Mouse (Mus musculus) intestine, embryonic 15.5 days (tissue): ENCODE data around the gene Nanos1. TPM values are rescaled to one million over a fixed set of nuclear protein-coding genes. Genes with fewer than 3 reads are reported as not detected.

Experiments used
- ATAC-seq: fragments of 200-750 bp; cut with Nextera tagmentation; 2 replicates; pipeline ENCODE4 v1.8.0; 2017; ENCODE audit warnings: moderate TSS enrichment, moderate library complexity
- H3K27ac ChIP-seq: fragments of 300-500 bp; sonication (generic); 2 replicates; pipeline ENCODE4 v1.5.1; 2015; ENCODE audit warnings: mild to moderate bottlenecking, inconsistent platforms
- H3K27me3 ChIP-seq: fragments of 300-500 bp; sonication (generic); replicated peaks from 2 replicates; pipeline ENCODE4 v1.6.1; 2015; ENCODE audit warnings: inconsistent platforms
- H3K36me3 ChIP-seq: fragments of 300-500 bp; sonication (generic); 2 replicates; pipeline ENCODE4 v1.6.1; 2015; ENCODE audit warnings: inconsistent platforms
- H3K4me1 ChIP-seq: fragments of 300-500 bp; sonication (generic); replicated peaks from 2 replicates; pipeline ENCODE4 v1.6.1; 2015; ENCODE audit warnings: inconsistent platforms
- H3K4me2 ChIP-seq: fragments of 300-500 bp; sonication (generic); replicated peaks from 2 replicates; pipeline ENCODE4 v1.6.1; 2015; ENCODE audit warnings: mild to moderate bottlenecking, inconsistent platforms
- H3K4me3 ChIP-seq: fragments of 300-500 bp; sonication (generic); replicated peaks from 2 replicates; pipeline ENCODE4 v1.5.1; 2015; ENCODE audit warnings: inconsistent platforms
- H3K9ac ChIP-seq: fragments of 300-500 bp; sonication (generic); 2 replicates; pipeline ENCODE4 v1.6.1; 2015; ENCODE audit warnings: inconsistent platforms
- H3K9me3 ChIP-seq: fragments of 300-500 bp; sonication (generic); 2 replicates; pipeline ENCODE4 v1.6.1; 2016; ENCODE audit warnings: inconsistent platforms
- WGBS: fragments of 180-500 bp; shearing (Covaris S2); methylation state at CpG from one replicate; pipeline ENCODE4 v1.1.7; 2015; 5-methylcytosine and 5-hydroxymethylcytosine counted together
- polyA plus RNA-seq: library from polyadenylated mRNA; unstranded; fragments of >200 nt; fragmentation: Nextera tagmentation; extraction: Ambion mirVana; gene quantifications from 2 replicates; pipeline ENCODE4 v1.2.1, GENCODE M21; 2015

Gene Nanos1
- polyA plus RNA-seq, result 1.1 and 1.3 TPM in 2 replicates

- H3K36me3 ChIP-seq, result no peaks in the 10 kb centered on the region
- H3K9me3 ChIP-seq, result no peaks in the 10 kb centered on the region
- no peaks in the 10 kb centered on the region for H3K27me3 ChIP-seq
- peak within 1 kb of the TSS; percentile 66 for H3K27ac ChIP-seq
- H3K4me2 ChIP-seq, result peak within 1 kb of the TSS; percentile 100
- peak; percentile 94 for ATAC-seq
- H3K4me3 ChIP-seq, result peak within 1 kb of the TSS; percentile 77
- 0 out of 2 replicates have a peak, but pooled peaks cover 4% of the 10 kb centered on the region for H3K4me1 ChIP-seq
- H3K9ac ChIP-seq, result peak within 1 kb of the TSS; percentile 61
- under 1% methylated on average over 57 of the region's 58 CpGs for WGBS
These were observed at the start of gene Nanos1 for GRCm38 (mm10) chr19:60755438-60756191. TSS of gene Nanos1 (plus strand) at chr19:60755987.

GRCm38 (mm10) chr19:60709193-60709900 lies 46.4 kb upstream of the Nanos1 start:
- H3K27me3 ChIP-seq, result no peaks in the 10 kb centered on the region
- H3K36me3 ChIP-seq, result no peaks in the 10 kb centered on the region
- peak; percentile 31; the same call in 1 of the 2 replicates for ATAC-seq
- no peak overlapping the region for H3K4me3 ChIP-seq
- H3K4me1 ChIP-seq, result no peaks in the 10 kb centered on the region
- H3K9ac ChIP-seq, result no peak overlapping the region
- whole genome bisulfite sequencing, result 91% methylated on average over 4 of the region's 4 CpGs
- no peak overlapping the region for H3K27ac ChIP-seq
- H3K9me3 ChIP-seq, result no peaks in the 10 kb centered on the region
- H3K4me2 ChIP-seq, result no peak overlapping the region

- H3K4me1 ChIP-seq, result no peaks in the 10 kb centered on the region
- ATAC-seq, result no peak
- no peak overlapping the region for H3K4me3 ChIP-seq
- WGBS, result 47% methylated on average over 3 of the region's 3 CpGs
- no peaks in the 10 kb centered on the region for H3K27me3 ChIP-seq
- no peak overlapping the region for H3K4me2 ChIP-seq
- no peaks in the 10 kb centered on the region for H3K9me3 ChIP-seq
- H3K36me3 ChIP-seq, result no peaks in the 10 kb centered on the region
- H3K27ac ChIP-seq, result no peak overlapping the region
- no peak overlapping the region for H3K9ac ChIP-seq
These were observed 45.6 kb upstream of the Nanos1 start for GRCm38 (mm10) chr19:60710196-60710595.

- Histone ChIP-seq H3K27ac (no peak overlapping the region), H3K4me2 (no peak overlapping the region), H3K9ac (no peak overlapping the region), H3K36me3 (no peaks in the 10 kb centered on the region), H3K4me3 (no peak overlapping the region), H3K9me3 (no peaks in the 10 kb centered on the region), H3K27me3 (no peaks in the 10 kb centered on the region), H3K4me1 (no peaks in the 10 kb centered on the region)
- WGBS, result 72% methylated on average over 2 of the region's 2 CpGs
- ATAC-seq, result no peak
These were observed 43.2 kb upstream of the Nanos1 start for GRCm38 (mm10) chr19:60712577-60712976.

GRCm38 (mm10) chr19:60716381-60716780 lies 39.4 kb upstream of the Nanos1 start:
- no peak overlapping the region for H3K27ac ChIP-seq
- WGBS, result 88% methylated on average over 2 of the region's 2 CpGs
- H3K9ac ChIP-seq, result no peak overlapping the region
- ATAC-seq, result no peak
- no peaks in the 10 kb centered on the region for H3K4me1 ChIP-seq
- no peak overlapping the region for H3K4me3 ChIP-seq
- H3K4me2 ChIP-seq, result no peak overlapping the region
- no peaks in the 10 kb centered on the region for H3K27me3 ChIP-seq
- no peaks in the 10 kb centered on the region for H3K9me3 ChIP-seq
- H3K36me3 ChIP-seq, result no peaks in the 10 kb centered on the region

GRCm38 (mm10) chr19:60730281-60730852 lies 25.4 kb upstream of the Nanos1 start:
- no peak for ATAC-seq
- no peaks in the 10 kb centered on the region for H3K4me1 ChIP-seq
- 51% methylated on average over 2 of the region's 2 CpGs for WGBS
- H3K9ac ChIP-seq, result no peak overlapping the region
- H3K4me2 ChIP-seq, result no peak overlapping the region
- H3K36me3 ChIP-seq, result no peaks in the 10 kb centered on the region
- H3K4me3 ChIP-seq, result no peak overlapping the region
- no peaks in the 10 kb centered on the region for H3K9me3 ChIP-seq
- H3K27ac ChIP-seq, result no peak overlapping the region
- no peaks in the 10 kb centered on the region for H3K27me3 ChIP-seq

- Histone ChIP-seq H3K36me3 (no peaks in the 10 kb centered on the region), H3K9ac (no peak overlapping the region), H3K4me2 (no peak overlapping the region), H3K27me3 (no peaks in the 10 kb centered on the region), H3K9me3 (no peaks in the 10 kb centered on the region), H3K4me1 (no peaks in the 10 kb centered on the region), H3K27ac (no peak overlapping the region), H3K4me3 (no peak overlapping the region)
- 68% methylated on average over 1 of the region's 1 CpGs for WGBS
- no peak for ATAC-seq
These were observed 24.5 kb upstream of the Nanos1 start for GRCm38 (mm10) chr19:60731299-60731698.

GRCm38 (mm10) chr19:60731966-60732365 lies 23.8 kb upstream of the Nanos1 start:
- no peaks in the 10 kb centered on the region for H3K27me3 ChIP-seq

GRCm38 (mm10) chr19:60740560-60740959 lies 15.2 kb upstream of the Nanos1 start:
- H3K27ac ChIP-seq, result no peak overlapping the region
- no peaks in the 10 kb centered on the region for H3K9me3 ChIP-seq
- WGBS, result 49% methylated on average over 1 of the region's 1 CpGs
- no peaks in the 10 kb centered on the region for H3K36me3 ChIP-seq
- no peak for ATAC-seq
- H3K27me3 ChIP-seq, result no peaks in the 10 kb centered on the region
- H3K9ac ChIP-seq, result no peak overlapping the region
- H3K4me3 ChIP-seq, result no peak overlapping the region
- H3K4me1 ChIP-seq, result no peaks in the 10 kb centered on the region
- no peak overlapping the region for H3K4me2 ChIP-seq

More at GRCm38 (mm10) chr19:60731966-60732365, 23.8 kb upstream of the Nanos1 start:
- Histone ChIP-seq H3K9ac (no peak overlapping the region), H3K36me3 (no peaks in the 10 kb centered on the region), H3K4me2 (no peak overlapping the region), H3K27ac (no peak overlapping the region), H3K4me1 (no peaks in the 10 kb centered on the region), H3K4me3 (no peak overlapping the region), H3K9me3 (no peaks in the 10 kb centered on the region)
- 79% methylated on average over 1 of the region's 1 CpGs for WGBS
- ATAC-seq, result no peak

GRCm38 (mm10) chr19:60743767-60744547 lies 11.8 kb upstream of the Nanos1 start:
- ATAC-seq, result peak; percentile 53; the same call in 1 of the 2 replicates
- H3K27me3 ChIP-seq, result no peaks in the 10 kb centered on the region

GRCm38 (mm10) chr19:60747801-60748200 lies 8.0 kb upstream of the Nanos1 start:
- Histone ChIP-seq H3K9me3 (no peaks in the 10 kb centered on the region), H3K27ac (no peak overlapping the region), H3K4me2 (no peak overlapping the region), H3K36me3 (no peaks in the 10 kb centered on the region), H3K4me1 (no peaks in the 10 kb centered on the region), H3K4me3 (no peak overlapping the region), H3K9ac (no peak overlapping the region), H3K27me3 (no peaks in the 10 kb centered on the region)
- WGBS, result 63% methylated on average over 1 of the region's 1 CpGs
- ATAC-seq, result no peak

More at GRCm38 (mm10) chr19:60743767-60744547, 11.8 kb upstream of the Nanos1 start:
- no peak overlapping the region for H3K4me2 ChIP-seq
- no peak overlapping the region for H3K4me3 ChIP-seq
- 62% methylated on average over 5 of the region's 5 CpGs for WGBS
- no peaks in the 10 kb centered on the region for H3K36me3 ChIP-seq
- H3K9ac ChIP-seq, result no peak overlapping the region
- no peak overlapping the region for H3K27ac ChIP-seq
- H3K4me1 ChIP-seq, result no peaks in the 10 kb centered on the region
- H3K9me3 ChIP-seq, result no peaks in the 10 kb centered on the region
